In genomic region chr2:145274016-145274677, GRCm38 (mm10) we compare ENCODE assay signal across 29 mouse cellular contexts.
DNase-seq lines count a peak whose midpoint lies in the region; ATAC-seq and TF ChIP-seq lines count a peak whose summit lies in the region.
"Had no signal": no experiment of that assay in that cellular context is flagged by ENCODE, and none has a peak within 500 bp of the region (broad histone marks: within the 10 kb centered on the region; RNA-seq: fewer than 3 reads in every experiment).

No protein-coding gene starts in this region.

- H3K4me3 ChIP-seq in cerebellum, adult 2 months (replicated peaks; ENCODE audit: insufficient read depth, low read depth, low read length): no peak overlapping the region
- no peak overlapping the region for H3K4me3 ChIP-seq in midbrain, embryonic 16.5 days (ENCODE audit: low read depth, low read length)
- no peak overlapping the region for H3K4me3 ChIP-seq in layer of hippocampus, adult 2 months
- H3K4me3 ChIP-seq: embryonic facial prominence, embryonic 12.5 days; hindbrain, embryonic 10.5 days; hindbrain, embryonic 15.5 days; kidney, embryonic 15.5 days; limb, embryonic 10.5 days; limb, embryonic 15.5 days; midbrain, embryonic 15.5 days; stomach, embryonic 15.5 days had no signal

- 69% methylated on average over 9 of the region's 9 CpGs for WGBS in cerebellum, adult 2 months
- WGBS in midbrain, embryonic 16.5 days: 94% methylated on average over 9 of the region's 9 CpGs

- no peak overlapping the region for H3K9ac ChIP-seq in midbrain, embryonic 16.5 days (ENCODE audit: low read depth, low read length)
- H3K9ac ChIP-seq: embryonic facial prominence, embryonic 12.5 days; hindbrain, embryonic 15.5 days; kidney, embryonic 15.5 days; limb, embryonic 15.5 days; liver, embryonic 14.5 days; midbrain, embryonic 15.5 days; stomach, embryonic 15.5 days had no signal

- no peaks in the 10 kb centered on the region for H3K27me3 ChIP-seq in cerebellum, adult 2 months (ENCODE audit: control insufficient read depth, insufficient read depth, low read length)
- H3K27me3 ChIP-seq in midbrain, embryonic 16.5 days (ENCODE audit: control insufficient read depth, insufficient read depth, low read depth, low read length): no peaks in the 10 kb centered on the region
- H3K27me3 ChIP-seq: embryonic facial prominence, embryonic 12.5 days; hindbrain, embryonic 15.5 days; kidney, embryonic 15.5 days; limb, embryonic 15.5 days; midbrain, embryonic 15.5 days; Patski; stomach, embryonic 15.5 days had no signal

- peak; percentile 59 for DNase-seq in adrenal gland, postnatal 14 days
- no peak for DNase-seq in adrenal gland, postnatal 4 days (ENCODE audit: low spot score in 2 of 2)
- peak; percentile 10 for DNase-seq in adrenal gland, postnatal 25 days
- peak; percentile 27 to 48 for DNase-seq in cerebellum, adult 2 months
- peak; percentile 22 to 23 for DNase-seq in cerebellum, postnatal 14 days
- no peak for DNase-seq in urinary bladder, postnatal 36 days (ENCODE audit: low spot score in 2 of 2)
- no peak for DNase-seq in layer of hippocampus, adult 2 months (ENCODE audit: low spot score in 2 of 2)
- DNase-seq: embryo, embryonic 11 days; gastrocnemius, postnatal 25 days; heart, postnatal 14 days; kidney, adult 11 months; kidney, postnatal 36 days; layer of hippocampus, postnatal 36 days; lung, adult 2 months; lung, postnatal 14 days; right cerebral cortex, postnatal 25 days had no signal

- peaks cover 5% of the 10 kb centered on the region; the same call in 1 of the 2 replicates for H3K4me1 ChIP-seq in cerebellum, adult 2 months (ENCODE audit: control insufficient read depth, insufficient read depth, low read length)
- no peaks in the 10 kb centered on the region; the same call in 1 of the 2 replicates for H3K4me1 ChIP-seq in midbrain, embryonic 16.5 days (ENCODE audit: control insufficient read depth, insufficient read depth, low read length)
- H3K4me1 ChIP-seq: embryonic facial prominence, embryonic 12.5 days; hindbrain, embryonic 10.5 days; hindbrain, embryonic 15.5 days; kidney, embryonic 15.5 days; limb, embryonic 10.5 days; midbrain, embryonic 15.5 days; stomach, embryonic 15.5 days had no signal

- H3K4me2 ChIP-seq in midbrain, embryonic 16.5 days (ENCODE audit: low read length): no peak overlapping the region
- H3K4me2 ChIP-seq: embryonic facial prominence, embryonic 12.5 days; hindbrain, embryonic 15.5 days; kidney, embryonic 15.5 days; limb, embryonic 15.5 days; midbrain, embryonic 15.5 days; stomach, embryonic 15.5 days had no signal

- ATAC-seq in midbrain, embryonic 16.5 days: no peak
- ATAC-seq: forebrain, embryonic 14.5 days; inflammation-experienced regulatory T-cells, adult 6 months; midbrain, embryonic 15.5 days; Patski had no signal

- H3K36me3 ChIP-seq in midbrain, embryonic 16.5 days (ENCODE audit: control insufficient read depth, insufficient read depth, low read length): no peaks in the 10 kb centered on the region
- H3K36me3 ChIP-seq: embryonic facial prominence, embryonic 12.5 days; hindbrain, embryonic 10.5 days; hindbrain, embryonic 15.5 days; kidney, embryonic 15.5 days; limb, embryonic 10.5 days; limb, embryonic 15.5 days; midbrain, embryonic 15.5 days; stomach, embryonic 15.5 days had no signal

- H3K27ac ChIP-seq in cerebellum, adult 2 months (ENCODE audit: insufficient read depth, low read length): no peak overlapping the region
- H3K27ac ChIP-seq in midbrain, embryonic 16.5 days (ENCODE audit: low read length): no peak overlapping the region
- H3K27ac ChIP-seq in layer of hippocampus, adult 2 months: no peak overlapping the region
- H3K27ac ChIP-seq: embryonic facial prominence, embryonic 12.5 days; hindbrain, embryonic 10.5 days; hindbrain, embryonic 15.5 days; kidney, embryonic 15.5 days; limb, embryonic 10.5 days; limb, embryonic 15.5 days; liver, embryonic 14.5 days; midbrain, embryonic 15.5 days; stomach, embryonic 15.5 days had no signal

- no peaks in the 10 kb centered on the region for H3K9me3 ChIP-seq in midbrain, embryonic 16.5 days (replicated peaks; ENCODE audit: control insufficient read depth, low read length, poor library complexity, severe bottlenecking)
- H3K9me3 ChIP-seq: embryonic facial prominence, embryonic 12.5 days; hindbrain, embryonic 10.5 days; hindbrain, embryonic 15.5 days; kidney, embryonic 15.5 days; limb, embryonic 10.5 days; limb, embryonic 15.5 days; midbrain, embryonic 15.5 days; stomach, embryonic 15.5 days had no signal

- no peak for TF ChIP-seq CTCF in cerebellum, adult 2 months (IDR thresholded peaks at IDR 0.05; ENCODE audit: borderline replicate concordance, insufficient read depth, low read depth, low read length)
- TF ChIP-seq CTCF in layer of hippocampus, adult 2 months (conservative IDR thresholded peaks at IDR 0.05): no peak

- TF ChIP-seq POLR2A in cerebellum, adult 2 months (IDR thresholded peaks at IDR 0.05; ENCODE audit: borderline replicate concordance, insufficient read depth, low read length): no peak

Comparison
In these comparisons a context has a peak if more than half of its experiments do, and no peak if none do; other contexts are left out.
1. DNase-seq: peak in adrenal gland, postnatal 14 days (single experiment), adrenal gland, postnatal 25 days (single experiment), cerebellum, adult 2 months (2 of 2) and cerebellum, postnatal 14 days (2 of 2); none in adrenal gland, postnatal 4 days (0 of 2), urinary bladder, postnatal 36 days (0 of 2) and layer of hippocampus, adult 2 months (0 of 2).